Mouse (Mus musculus) midbrain, embryonic 16.5 days (tissue): ENCODE data around the gene Scyl3. TPM values are rescaled to one million over a fixed set of nuclear protein-coding genes. Genes with fewer than 3 reads are reported as not detected.
A peak's percentile ranks its signal among the peaks of the same experiment; 100 is the strongest.

Experiments
- ATAC-seq: fragments of 200-750 bp; cut with Nextera tagmentation; 2 replicates; pipeline ENCODE4 v1.8.0; 2017; ENCODE audit warnings: moderate TSS enrichment
- H3K27ac ChIP-seq: fragments of 300-500 bp; sonication (generic); 2 replicates; pipeline ENCODE4 v1.5.1; 2014; ENCODE audit warnings: mild to moderate bottlenecking, low read length, mixed read lengths
- H3K27me3 ChIP-seq: fragments of 300-500 bp; sonication (generic); 2 replicates; pipeline ENCODE4 v1.6.1; 2014; ENCODE audit warnings: low read depth, low read length, mixed read lengths; ENCODE audit not compliant: control insufficient read depth, insufficient read depth
- H3K36me3 ChIP-seq: fragments of 300-500 bp; sonication (generic); 2 replicates; pipeline ENCODE4 v1.6.1; 2014; ENCODE audit warnings: mild to moderate bottlenecking, low read length, moderate library complexity, mixed read lengths; ENCODE audit not compliant: control insufficient read depth, insufficient read depth
- H3K4me1 ChIP-seq: fragments of 300-500 bp; sonication (generic); 2 replicates; pipeline ENCODE4 v1.6.1; 2014; ENCODE audit warnings: mild to moderate bottlenecking, low read length, mixed read lengths; ENCODE audit not compliant: control insufficient read depth, insufficient read depth
- H3K4me2 ChIP-seq: fragments of 300-500 bp; sonication (generic); 2 replicates; pipeline ENCODE4 v1.6.1; 2014; ENCODE audit warnings: mild to moderate bottlenecking, low read length, mixed read lengths
- H3K4me3 ChIP-seq: fragments of 300-500 bp; sonication (generic); 2 replicates; pipeline ENCODE4 v1.5.1; 2014; ENCODE audit warnings: low read depth, mild to moderate bottlenecking, low read length, moderate library complexity, mixed read lengths
- H3K9ac ChIP-seq: fragments of 300-500 bp; sonication (generic); 2 replicates; pipeline ENCODE4 v1.6.1; 2014; ENCODE audit warnings: low read depth, low read length, mixed read lengths
- H3K9me3 ChIP-seq: fragments of 300-500 bp; sonication (generic); replicated peaks from 2 replicates; pipeline ENCODE4 v1.6.1; 2014; ENCODE audit warnings: mild to moderate bottlenecking, low read length, mixed read lengths; ENCODE audit not compliant: control insufficient read depth, poor library complexity, severe bottlenecking
- WGBS: fragments of 180-500 bp; shearing (Covaris S2); extraction: QIAGEN DNeasy Blood & Tissue Kit; methylation state at CpG from one replicate; pipeline ENCODE4 v1.1.7; 2014; 5-methylcytosine and 5-hydroxymethylcytosine counted together
- polyA plus RNA-seq: library from polyadenylated mRNA; unstranded; fragments of >200 nt; fragmentation: Nextera tagmentation; extraction: Ambion mirVana; gene quantifications from 2 replicates; pipeline ENCODE4 v1.2.1, GENCODE M21; 2015

Scyl3 gene
- 13.0 and 16.7 TPM in 2 replicates for polyA plus RNA-seq

DNA sequence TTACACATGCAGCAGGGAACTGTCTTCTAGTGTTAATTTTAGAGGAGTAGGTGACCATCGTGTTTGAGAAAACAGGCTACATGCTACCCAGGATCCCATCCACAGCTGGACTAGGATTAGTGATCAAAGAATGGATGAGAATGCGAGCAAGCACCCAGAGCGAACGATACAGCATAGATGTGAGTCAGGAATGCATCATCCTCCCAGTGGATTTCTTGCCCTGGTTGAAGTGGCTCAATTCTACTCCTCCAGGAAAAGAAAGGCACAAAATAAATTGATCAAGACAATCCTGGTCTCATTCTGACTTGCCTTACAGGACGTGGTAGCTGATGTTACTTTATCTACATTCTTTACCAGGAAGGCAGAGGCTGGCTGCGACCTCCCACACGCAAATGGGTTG lies at the start of gene Scyl3:
Gene Scyl3 (plus strand): TSS at position 255 of the 400 bp plus-strand sequence.
- Histone ChIP-seq H3K36me3 (no peaks in the 10 kb centered on the region), H3K4me1 (peaks cover 17% of the 10 kb centered on the region), H3K4me2 (peak within 1 kb of the TSS; percentile 90), H3K27ac (peak within 1 kb of the TSS; percentile 89), H3K27me3 (no peaks in the 10 kb centered on the region), H3K4me3 (peak within 1 kb of the TSS; percentile 95), H3K9me3 (no peaks in the 10 kb centered on the region), H3K9ac (peak within 1 kb of the TSS; percentile 95)
- ATAC-seq = no peak
- 70% methylated on average over 7 of the region's 7 CpGs for WGBS

- Histone ChIP-seq H3K9ac (no peak overlapping the region), H3K4me2 (no peak overlapping the region), H3K27ac (no peak overlapping the region), H3K36me3 (0 out of 2 replicates have a peak, but pooled peaks cover 3% of the 10 kb centered on the region), H3K4me1 (no peaks in the 10 kb centered on the region), H3K9me3 (no peaks in the 10 kb centered on the region), H3K27me3 (no peaks in the 10 kb centered on the region), H3K4me3 (no peak overlapping the region)
- no peak for ATAC-seq
Measured at GRCm38 (mm10) chr1:163889629-163890028, 39.3 kb upstream of the Scyl3 start.

DNA sequence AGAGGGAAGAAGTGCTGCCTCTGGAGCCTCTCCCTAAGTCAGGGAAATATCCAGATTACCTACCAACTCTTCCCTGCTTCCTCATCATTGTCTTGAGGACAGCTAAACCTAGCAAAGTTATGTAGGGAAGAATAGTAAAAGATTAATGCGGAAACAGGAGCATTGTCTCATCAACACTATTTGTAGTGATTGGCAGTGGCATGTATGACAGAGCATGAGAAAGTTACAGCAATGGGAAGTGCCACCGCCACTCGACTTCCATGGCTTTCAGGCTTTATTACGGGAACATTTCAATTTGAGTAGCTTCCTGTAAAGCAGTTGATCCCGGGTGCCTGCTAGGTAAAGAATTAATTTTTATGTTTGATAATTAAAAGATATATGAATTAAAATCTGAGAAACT lies 35.6 kb upstream of the Scyl3 start:
- Histone ChIP-seq H3K9me3 (no peaks in the 10 kb centered on the region), H3K27me3 (no peaks in the 10 kb centered on the region), H3K36me3 (0 out of 2 replicates have a peak, but pooled peaks cover 3% of the 10 kb centered on the region), H3K4me2 (no peak overlapping the region), H3K4me1 (no peaks in the 10 kb centered on the region), H3K4me3 (no peak overlapping the region), H3K27ac (no peak overlapping the region), H3K9ac (no peak overlapping the region)
- 72% methylated on average over 5 of the region's 5 CpGs for WGBS
- peak; percentile 67; the same call in 1 of the 2 replicates for ATAC-seq

DNA sequence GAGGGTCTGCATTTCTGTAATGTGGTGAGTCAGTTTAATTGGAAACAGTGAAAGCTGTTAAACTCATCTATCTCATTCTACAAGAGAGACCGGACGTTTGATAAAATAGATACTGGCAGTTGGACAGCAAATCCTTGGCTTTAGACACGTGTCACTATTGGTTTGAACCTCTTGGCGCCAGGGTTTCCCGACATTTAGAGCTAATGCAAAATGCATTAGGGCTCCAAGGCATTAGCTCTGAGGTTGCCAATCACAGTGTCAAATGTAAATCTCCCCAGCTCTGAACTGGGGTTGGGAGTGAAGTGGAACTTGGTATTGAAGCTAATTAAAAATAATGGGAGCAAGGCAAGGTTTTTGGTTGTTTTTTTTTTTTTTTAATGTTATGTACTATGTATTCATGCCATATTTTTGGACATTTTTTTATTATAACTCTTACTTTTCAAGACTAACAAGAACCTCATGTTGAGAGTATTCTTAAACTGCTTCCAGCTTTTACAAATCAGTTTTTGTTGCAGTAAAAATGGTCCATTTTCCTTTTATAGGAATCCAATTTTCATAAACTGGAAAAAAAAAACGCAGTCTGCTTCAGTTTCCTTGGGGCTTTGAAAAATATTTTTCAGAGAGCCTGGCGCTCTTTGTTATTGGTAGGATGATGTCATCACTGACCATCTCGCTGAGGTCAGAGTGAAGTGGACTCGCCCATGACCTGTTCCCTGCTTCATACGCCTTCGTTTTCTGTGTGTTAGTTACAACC lies 34.9 kb upstream of the Scyl3 start:
- H3K27me3 ChIP-seq = no peaks in the 10 kb centered on the region
- H3K4me3 ChIP-seq = no peak overlapping the region
- H3K27ac ChIP-seq = no peak overlapping the region
- no peaks in the 10 kb centered on the region for H3K9me3 ChIP-seq
- no peaks in the 10 kb centered on the region for H3K4me1 ChIP-seq
- no peak overlapping the region for H3K4me2 ChIP-seq
- H3K9ac ChIP-seq = no peak overlapping the region
- 72% methylated on average over 11 of the region's 11 CpGs for WGBS
- H3K36me3 ChIP-seq = 0 out of 2 replicates have a peak, but pooled peaks cover 3% of the 10 kb centered on the region
- ATAC-seq = peak; percentile 67; the same call in 1 of the 2 replicates

DNA sequence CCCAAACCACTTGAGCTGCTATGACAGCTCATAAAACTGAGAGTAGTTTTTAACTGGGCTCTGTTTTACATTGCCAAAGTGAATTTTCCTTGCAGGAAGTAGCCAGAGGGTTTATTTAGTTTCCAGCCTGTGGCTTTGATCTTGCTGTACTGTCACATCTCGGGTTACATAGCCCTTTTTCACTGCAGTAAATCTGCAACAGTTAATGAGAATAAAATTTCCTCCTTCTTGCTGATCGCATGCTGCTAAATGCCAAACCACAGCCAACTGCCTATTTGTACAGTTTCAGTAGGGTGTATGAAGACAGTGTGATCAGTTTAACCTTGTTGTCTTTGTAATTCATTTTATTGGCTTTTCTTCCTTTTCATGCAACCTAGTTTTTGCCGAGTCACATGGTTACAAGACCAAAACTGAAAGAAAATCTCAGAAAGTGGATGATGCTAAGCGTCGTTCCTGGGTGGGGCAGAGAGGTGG lies 30.6 kb upstream of the Scyl3 start:
- no peaks in the 10 kb centered on the region for H3K27me3 ChIP-seq
- no peaks in the 10 kb centered on the region for H3K4me1 ChIP-seq
- no peak for ATAC-seq
- H3K4me2 ChIP-seq = no peak overlapping the region
- no peaks in the 10 kb centered on the region for H3K9me3 ChIP-seq
- H3K36me3 ChIP-seq = peaks cover 5% of the 10 kb centered on the region; the same call in 1 of the 2 replicates
- 65% methylated on average over 5 of the region's 5 CpGs for WGBS
- no peak overlapping the region for H3K27ac ChIP-seq
- H3K4me3 ChIP-seq = no peak overlapping the region
- no peak overlapping the region for H3K9ac ChIP-seq

GRCm38 (mm10) chr1:163899575-163899974 lies 29.3 kb upstream of the Scyl3 start:
- no peak for ATAC-seq
- no peaks in the 10 kb centered on the region for H3K4me1 ChIP-seq
- no peak overlapping the region for H3K4me2 ChIP-seq
- 96% methylated on average over 2 of the region's 2 CpGs for WGBS
- H3K4me3 ChIP-seq = no peak overlapping the region
- no peak overlapping the region for H3K27ac ChIP-seq
- H3K36me3 ChIP-seq = peaks cover 5% of the 10 kb centered on the region; the same call in 1 of the 2 replicates
- H3K27me3 ChIP-seq = no peaks in the 10 kb centered on the region
- no peak overlapping the region for H3K9ac ChIP-seq
- H3K9me3 ChIP-seq = no peaks in the 10 kb centered on the region

GRCm38 (mm10) chr1:163900168-163900567 lies 28.7 kb upstream of the Scyl3 start:
- Histone ChIP-seq H3K4me1 (no peaks in the 10 kb centered on the region), H3K27ac (no peak overlapping the region), H3K27me3 (no peaks in the 10 kb centered on the region), H3K9me3 (no peaks in the 10 kb centered on the region), H3K36me3 (peaks cover 5% of the 10 kb centered on the region; the same call in 1 of the 2 replicates), H3K4me2 (no peak overlapping the region), H3K4me3 (no peak overlapping the region), H3K9ac (no peak overlapping the region)
- no peak for ATAC-seq
- WGBS = 93% methylated on average over 2 of the region's 2 CpGs

GRCm38 (mm10) chr1:163903411-163903810 lies 25.5 kb upstream of the Scyl3 start:
- Histone ChIP-seq H3K36me3 (peaks cover 5% of the 10 kb centered on the region; the same call in 1 of the 2 replicates), H3K4me3 (no peak overlapping the region), H3K27me3 (no peaks in the 10 kb centered on the region), H3K9me3 (no peaks in the 10 kb centered on the region), H3K9ac (no peak overlapping the region), H3K27ac (no peak overlapping the region), H3K4me2 (no peak overlapping the region), H3K4me1 (no peaks in the 10 kb centered on the region)
- no peak for ATAC-seq
- 94% methylated on average over 3 of the region's 3 CpGs for WGBS
